Mouse (Mus musculus) testis, postnatal 10 days (tissue): ENCODE results near the gene Sgce.
"Not testable (repeated sequence)": the region's sequence is repeated elsewhere in the genome, so short reads cannot be mapped to it uniquely, and the experiment has no call there.

ENCODE experiments used
- DNase-seq: peaks from one replicate; pipeline ENCODE4 v3.0.0; 2021; ENCODE audit warnings: low spot score

Gene Sgce

GRCm38 (mm10) chr6:4746696-4747439, at the start of gene Sgce, which contains the start of gene Peg10:
Sgce (minus strand) TSS chr6:4747207.
Peg10 (plus strand) TSS chr6:4747306.
- peak; percentile 93 for DNase-seq

GRCm38 (mm10) chr6:4796281-4796680, 49.3 kb upstream of the Sgce start:
- DNase-seq = no peak

- DNase-seq = no peak
These were observed 15.2 kb upstream of the Sgce start for GRCm38 (mm10) chr6:4762252-4762651.

- not testable (repeated sequence) for DNase-seq
These were observed 14.6 kb upstream of the Sgce start for GRCm38 (mm10) chr6:4761415-4762142.

- no peak for DNase-seq
These were observed 7.9 kb upstream of the Sgce start for GRCm38 (mm10) chr6:4754886-4755285.

- DNase-seq = no peak
These were observed 7.3 kb upstream of the Sgce start for GRCm38 (mm10) chr6:4754286-4754685.

GRCm38 (mm10) chr6:4751355-4751754, 4.3 kb upstream of the Sgce start:
- DNase-seq = no peak

GRCm38 (mm10) chr6:4749091-4749490, 2.1 kb upstream of the Sgce start:
- DNase-seq = peak; percentile 98

- peak; percentile 80 for DNase-seq
These were observed 1.5 kb upstream of the Sgce start for GRCm38 (mm10) chr6:4748506-4748961.

GRCm38 (mm10) chr6:4747677-4748505, 884 bp upstream of the Sgce start:
- DNase-seq = peak; percentile 46

- DNase-seq = peak; percentile 69
These were observed 841 bp downstream of the Sgce start for GRCm38 (mm10) chr6:4746036-4746695.

GRCm38 (mm10) chr6:4740511-4740910, 6.5 kb downstream of the Sgce start:
- peak; percentile 50 for DNase-seq

- no peak for DNase-seq
These were observed 7.3 kb downstream of the Sgce start for GRCm38 (mm10) chr6:4739522-4740355.

GRCm38 (mm10) chr6:4738717-4739116, 8.3 kb downstream of the Sgce start:
- no peak for DNase-seq

- DNase-seq = no peak
These were observed 8.9 kb downstream of the Sgce start for GRCm38 (mm10) chr6:4738034-4738629.

GRCm38 (mm10) chr6:4736372-4736771, 10.6 kb downstream of the Sgce start:
- DNase-seq = no peak

GRCm38 (mm10) chr6:4733208-4733607, 13.8 kb downstream of the Sgce start:
- DNase-seq = no peak

- DNase-seq = no peak
These were observed 15.3 kb downstream of the Sgce start for GRCm38 (mm10) chr6:4731675-4732074.

- DNase-seq = no peak
These were observed 18.7 kb downstream of the Sgce start for GRCm38 (mm10) chr6:4728305-4728704.

- no peak for DNase-seq
These were observed 22.8 kb downstream of the Sgce start for GRCm38 (mm10) chr6:4723998-4724757.
